Mouse (Mus musculus): ENCODE results near the gene Arl10. TPM values are rescaled to one million over a fixed set of nuclear protein-coding genes. Genes with fewer than 3 reads are reported as not detected.

Arl10 gene
- total RNA-seq, 2 experiments from 2014 or later, result 13.3 to 13.7 TPM

GRCm38 (mm10) chr13:54621155-54621932 is 46.5 kb downstream of the Arl10 start, which contains the start of gene Faf2:
Gene Faf2 (plus strand): TSS chr13:54621784.
- peak; percentile 99 for DNase-seq

GRCm38 (mm10) chr13:54621960-54622521 is 47.2 kb downstream of the Arl10 start:
- peak; percentile 44 for DNase-seq

GRCm38 (mm10) chr13:54629128-54629527 is 54.3 kb downstream of the Arl10 start:
- DNase-seq, result no peak

Small RNA genes within 50 kb of the gene (microRNA-seq; reads per million reads assigned to microRNA genes)
- 0 reads per million in 2 experiments for gene Gm24195

Other genes starting within 250 kb of the Arl10 start
- gene Cplx2, start 203.7 kb upstream of the Arl10 start, total RNA-seq (2021), result 10 to 100 TPM; 12.6 to 12.7 TPM
- gene Thoc3, start 106.2 kb upstream of the Arl10 start, total RNA-seq (2021), result 10 to 100 TPM; 43.4 to 44.0 TPM
- 1 to 10 TPM; 4.7 to 5.4 TPM for gene Simc1, start 71.2 kb upstream of the Arl10 start, total RNA-seq (2021)
- gene 4833439L19Rik, start 9.6 kb upstream of the Arl10 start, total RNA-seq (2021), result 10 to 100 TPM; 83.7 to 87.2 TPM
- gene Nop16, start 15.1 kb downstream of the Arl10 start, total RNA-seq (2021), result 10 to 100 TPM; 21.8 to 21.9 TPM
- gene Higd2a, start 15.2 kb downstream of the Arl10 start, total RNA-seq (2021), result 100 to 1,000 TPM; 224 to 238 TPM
- 10 to 100 TPM; 90.0 to 96.8 TPM for gene Cltb, start 36.3 kb downstream of the Arl10 start, total RNA-seq (2021)
- 10 to 100 TPM; 41.7 to 42.8 TPM for gene Faf2, start 46.8 kb downstream of the Arl10 start, total RNA-seq (2021)
- 10 to 100 TPM; 60.7 to 67.0 TPM for gene Rnf44, start 118.9 kb downstream of the Arl10 start, total RNA-seq (2021)
- not detected for gene Cdhr2, start 126.4 kb downstream of the Arl10 start, total RNA-seq (2021)
- under 1 TPM; 0.10 to 0.11 TPM for gene Gprin1, start 174.9 kb downstream of the Arl10 start, total RNA-seq (2021)
- not detected for gene Sncb, start 191.6 kb downstream of the Arl10 start, total RNA-seq (2021)
- not detected for gene Eif4e1b, start 209.0 kb downstream of the Arl10 start, total RNA-seq (2021)
- 10 to 100 TPM in 1 of 2 experiments, 1 to 10 TPM in 1; 9.1 to 12.8 TPM for gene Tspan17, start 214.4 kb downstream of the Arl10 start, total RNA-seq (2021)